Mouse (Mus musculus): ENCODE data around the gene Slc8a1. TPM values are rescaled to one million over a fixed set of nuclear protein-coding genes. Genes with fewer than 3 reads are reported as not detected.

Slc8a1 gene
- total and polyA plus RNA-seq, 2 experiments, result 0.27 to 3.8 TPM

DNA sequence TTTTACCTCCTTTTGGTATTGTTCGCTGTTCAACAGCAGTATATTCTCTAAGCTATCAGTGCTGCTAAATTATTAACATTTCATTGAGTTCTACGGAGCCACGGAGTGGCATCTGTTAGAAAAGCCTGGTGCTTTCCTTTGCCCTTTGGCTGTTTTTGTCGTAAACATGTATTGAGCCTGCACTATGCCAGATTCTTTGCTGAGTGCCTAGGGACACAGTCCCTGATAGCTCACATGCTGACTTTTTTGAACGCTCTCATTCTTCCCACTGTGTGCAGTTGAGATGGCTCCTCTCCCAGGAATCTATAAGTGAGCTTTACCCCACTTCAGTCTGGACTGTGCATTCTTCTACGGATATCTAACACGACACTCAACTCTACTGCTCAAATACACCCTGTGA is 148.4 kb downstream of the Slc8a1 start:
- no peak for DNase-seq (ENCODE audit: extremely low read depth, low read depth, low spot score)

DNA sequence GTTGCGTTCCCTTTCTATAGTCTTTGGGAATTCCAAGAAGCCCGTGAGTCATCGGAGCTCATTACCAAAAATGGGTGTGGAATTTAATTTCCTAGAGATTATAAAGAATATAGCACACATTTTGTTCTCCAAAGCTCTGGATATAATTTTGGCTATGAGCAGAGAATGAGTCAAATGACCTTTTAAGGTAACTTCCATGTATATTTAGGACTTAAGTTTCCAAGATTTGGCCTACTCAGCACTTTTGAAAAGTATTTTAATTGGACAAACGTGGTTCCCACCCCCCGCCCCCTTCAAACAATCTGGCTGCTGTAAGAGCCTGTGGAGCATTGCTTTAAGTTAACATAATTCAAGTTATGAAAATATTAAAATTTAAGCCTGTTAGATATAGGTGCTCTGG is 151.4 kb downstream of the Slc8a1 start:
- WGBS, result 81% methylated on average over 5 of the region's 5 CpGs
- Histone ChIP-seq H3K27me3 (ENCODE audit: control insufficient read depth, insufficient read depth, low read length) (no peaks in the 10 kb centered on the region), H3K4me1 (ENCODE audit: control insufficient read depth, insufficient read depth, low read length) (no peaks in the 10 kb centered on the region), H3K27ac (replicated peaks; ENCODE audit: insufficient read depth, low read depth, low read length) (no peak overlapping the region), H3K4me3 (ENCODE audit: insufficient read depth, low read depth, low read length) (no peak overlapping the region), H3K79me2 (ENCODE audit: control insufficient read depth, insufficient read depth, low read length) (no peaks in the 10 kb centered on the region), H3K36me3 (ENCODE audit: control insufficient read depth, insufficient read depth, low read length) (no peaks in the 10 kb centered on the region), H3K9ac (ENCODE audit: low read depth, low read length) (no peak overlapping the region)
- TF ChIP-seq CTCF (IDR thresholded peaks at IDR 0.05; ENCODE audit: low read depth, low read length) (no peak), POLR2A (IDR thresholded peaks at IDR 0.05; ENCODE audit: extremely low read depth, insufficient read depth, low read length) (no peak)
- no peak for DNase-seq (ENCODE audit: extremely low read depth, low read depth, low spot score)

More for the DNA sequence above, 148.4 kb downstream of the Slc8a1 start:
- TF ChIP-seq POLR2A (IDR thresholded peaks at IDR 0.05; ENCODE audit: extremely low read depth, insufficient read depth, low read length) (no peak), CTCF (IDR thresholded peaks at IDR 0.05; ENCODE audit: low read depth, low read length) (no peak)
- Histone ChIP-seq H3K36me3 (ENCODE audit: control insufficient read depth, insufficient read depth, low read length) (no peaks in the 10 kb centered on the region), H3K9ac (ENCODE audit: low read depth, low read length) (no peak overlapping the region), H3K4me3 (ENCODE audit: insufficient read depth, low read depth, low read length) (no peak overlapping the region), H3K27me3 (ENCODE audit: control insufficient read depth, insufficient read depth, low read length) (no peaks in the 10 kb centered on the region), H3K79me2 (ENCODE audit: control insufficient read depth, insufficient read depth, low read length) (no peaks in the 10 kb centered on the region), H3K27ac (replicated peaks; ENCODE audit: insufficient read depth, low read depth, low read length) (no peak overlapping the region), H3K4me1 (ENCODE audit: control insufficient read depth, insufficient read depth, low read length) (no peaks in the 10 kb centered on the region)
- WGBS, result 82% methylated on average over 7 of the region's 7 CpGs

DNA sequence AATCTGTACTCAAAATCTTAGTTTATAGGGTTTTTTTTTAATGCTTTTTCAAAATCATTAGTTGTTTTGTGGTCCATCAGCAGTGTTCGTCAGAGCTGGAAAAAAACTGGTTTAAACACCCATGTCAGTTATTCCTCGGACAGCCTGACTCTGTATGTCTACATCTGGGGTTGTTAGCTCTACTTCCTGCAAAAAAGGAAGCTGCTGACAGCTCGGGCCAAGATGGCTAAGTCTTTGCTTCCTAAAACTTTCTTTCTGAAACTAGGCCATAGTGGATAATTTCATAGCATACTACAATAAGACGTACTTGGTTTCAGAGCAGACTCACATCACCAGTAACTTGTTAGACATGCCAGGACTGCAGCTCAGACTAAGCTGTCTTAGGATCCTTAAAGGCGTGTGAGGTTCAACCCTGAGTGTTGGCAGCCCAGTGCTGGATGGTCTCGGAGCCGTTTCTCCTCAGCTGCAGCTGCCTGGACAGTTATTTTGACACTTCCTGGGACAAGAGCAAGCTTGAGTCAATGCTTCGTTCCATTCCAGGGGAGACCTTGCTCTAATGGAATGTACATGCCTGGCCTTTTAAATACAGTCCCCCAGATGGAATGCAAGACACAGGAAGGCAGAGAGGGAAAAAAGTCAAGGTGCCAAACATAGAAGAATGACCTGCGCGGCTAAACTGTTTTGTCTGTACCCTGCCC is 158.3 kb downstream of the Slc8a1 start:
- H3K4me3 ChIP-seq (ENCODE audit: insufficient read depth, low read depth, low read length), result no peak overlapping the region
- H3K27me3 ChIP-seq (ENCODE audit: control insufficient read depth, insufficient read depth, low read length), result no peaks in the 10 kb centered on the region
- WGBS, result 63% methylated on average over 10 of the region's 10 CpGs
- H3K79me2 ChIP-seq (ENCODE audit: control insufficient read depth, insufficient read depth, low read length), result no peaks in the 10 kb centered on the region
- H3K4me1 ChIP-seq (ENCODE audit: control insufficient read depth, insufficient read depth, low read length), result no peaks in the 10 kb centered on the region
- H3K36me3 ChIP-seq (ENCODE audit: control insufficient read depth, insufficient read depth, low read length), result no peaks in the 10 kb centered on the region
- TF ChIP-seq POLR2A (IDR thresholded peaks at IDR 0.05; ENCODE audit: extremely low read depth, insufficient read depth, low read length) (no peak), CTCF (IDR thresholded peaks at IDR 0.05; ENCODE audit: low read depth, low read length) (no peak)
- H3K9ac ChIP-seq (ENCODE audit: low read depth, low read length), result no peak overlapping the region
- peak overlapping the region; percentile 44; the same call in 1 of the 2 replicates for H3K27ac ChIP-seq (replicated peaks; ENCODE audit: insufficient read depth, low read depth, low read length)
- DNase-seq (ENCODE audit: extremely low read depth, low read depth, low spot score), result peak; percentile 6

DNA sequence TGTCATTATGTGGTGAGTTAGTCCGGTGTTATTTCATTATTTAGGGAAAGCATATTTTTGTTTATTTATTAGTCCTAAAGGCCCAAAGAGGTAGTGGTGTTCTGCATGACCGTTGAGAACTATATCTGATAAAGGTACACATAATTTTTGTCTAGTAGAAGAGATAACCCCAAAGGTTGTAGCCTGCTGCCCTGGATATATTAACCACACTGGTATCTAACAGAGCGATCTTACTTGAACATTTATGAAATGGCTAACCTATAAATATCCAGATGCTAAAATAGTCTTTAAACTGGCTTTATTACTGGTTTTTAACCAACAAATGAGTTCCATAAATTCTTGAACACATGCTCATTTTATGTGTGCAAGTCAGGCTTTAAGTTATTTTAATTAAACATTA is 161.3 kb downstream of the Slc8a1 start:
- Histone ChIP-seq H3K4me1 (ENCODE audit: control insufficient read depth, insufficient read depth, low read length) (no peaks in the 10 kb centered on the region), H3K4me3 (ENCODE audit: insufficient read depth, low read depth, low read length) (no peak overlapping the region), H3K9ac (ENCODE audit: low read depth, low read length) (no peak overlapping the region), H3K27me3 (ENCODE audit: control insufficient read depth, insufficient read depth, low read length) (no peaks in the 10 kb centered on the region), H3K36me3 (ENCODE audit: control insufficient read depth, insufficient read depth, low read length) (no peaks in the 10 kb centered on the region), H3K27ac (replicated peaks; ENCODE audit: insufficient read depth, low read depth, low read length) (no peak overlapping the region), H3K79me2 (ENCODE audit: control insufficient read depth, insufficient read depth, low read length) (no peaks in the 10 kb centered on the region)
- no peak for TF ChIP-seq CTCF (IDR thresholded peaks at IDR 0.05; ENCODE audit: low read depth, low read length)
- no peak for TF ChIP-seq POLR2A (IDR thresholded peaks at IDR 0.05; ENCODE audit: extremely low read depth, insufficient read depth, low read length)
- 86% methylated on average over 3 of the region's 3 CpGs for WGBS
- no peak for DNase-seq (ENCODE audit: extremely low read depth, low read depth, low spot score)

DNA sequence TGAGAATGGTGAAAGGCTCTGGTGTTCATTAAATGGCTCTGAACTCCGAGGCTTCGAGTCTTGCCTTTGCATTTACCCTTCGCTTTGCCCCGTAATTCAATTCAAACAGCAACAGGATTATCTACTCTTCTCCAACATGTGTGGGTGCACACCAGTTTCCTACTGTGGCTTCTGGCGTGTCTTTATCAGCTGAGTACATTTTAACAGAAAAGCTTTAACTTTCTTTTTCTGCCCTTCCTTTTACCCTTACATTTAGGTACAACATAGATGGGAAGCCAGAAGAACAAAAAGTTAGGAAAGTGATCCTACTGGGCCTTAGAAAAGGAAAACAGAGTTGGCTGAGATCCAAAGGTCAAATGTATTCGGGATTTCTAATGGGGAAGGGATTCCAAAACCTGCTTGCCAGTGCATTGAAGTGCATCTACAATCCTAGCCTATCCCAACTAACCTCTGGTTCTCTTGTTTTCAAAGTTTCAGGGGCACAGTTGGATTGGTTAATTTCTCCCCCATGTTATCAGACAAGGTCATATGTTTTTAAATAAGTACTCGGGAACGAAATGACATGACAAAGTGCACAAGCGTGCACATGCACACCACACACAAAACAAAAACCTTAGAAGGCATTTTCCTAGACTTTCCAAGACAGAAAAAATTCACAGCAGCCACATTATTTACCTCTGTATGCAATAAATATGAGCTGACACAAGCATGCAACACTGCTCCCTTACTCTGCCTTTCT is 172.4 kb downstream of the Slc8a1 start:
- H3K36me3 ChIP-seq (ENCODE audit: control insufficient read depth, insufficient read depth, low read length), result no peaks in the 10 kb centered on the region
- no peak overlapping the region for H3K27ac ChIP-seq (replicated peaks; ENCODE audit: insufficient read depth, low read depth, low read length)
- TF ChIP-seq CTCF (IDR thresholded peaks at IDR 0.05; ENCODE audit: low read depth, low read length), result no peak
- no peak for TF ChIP-seq POLR2A (IDR thresholded peaks at IDR 0.05; ENCODE audit: extremely low read depth, insufficient read depth, low read length)
- 80% methylated on average over 9 of the region's 9 CpGs for WGBS
- H3K4me3 ChIP-seq (ENCODE audit: insufficient read depth, low read depth, low read length), result no peak overlapping the region
- no peaks in the 10 kb centered on the region for H3K79me2 ChIP-seq (ENCODE audit: control insufficient read depth, insufficient read depth, low read length)
- H3K27me3 ChIP-seq (ENCODE audit: control insufficient read depth, insufficient read depth, low read length), result no peaks in the 10 kb centered on the region
- H3K9ac ChIP-seq (ENCODE audit: low read depth, low read length), result no peak overlapping the region
- H3K4me1 ChIP-seq (ENCODE audit: control insufficient read depth, insufficient read depth, low read length), result no peaks in the 10 kb centered on the region
- no peak for DNase-seq (ENCODE audit: extremely low read depth, low read depth, low spot score)
